Mouse (Mus musculus) cerebellum, postnatal 4 days (tissue): ENCODE measurements at regions not wholly inside any gene's neighbourhood (a gene's known extent, or its start where the extent isn't known, plus 50 kb on each side); places are given as distances from the start of the nearest gene placed in this dataset.

ENCODE experiments used
- DNase-seq, 2 experiments: peaks; one replicate each; pipeline ENCODE4 v3.0.0; 2022; ENCODE audit warnings: low spot score in 2 of 2, mixed read lengths in 1 of 2

DNA sequence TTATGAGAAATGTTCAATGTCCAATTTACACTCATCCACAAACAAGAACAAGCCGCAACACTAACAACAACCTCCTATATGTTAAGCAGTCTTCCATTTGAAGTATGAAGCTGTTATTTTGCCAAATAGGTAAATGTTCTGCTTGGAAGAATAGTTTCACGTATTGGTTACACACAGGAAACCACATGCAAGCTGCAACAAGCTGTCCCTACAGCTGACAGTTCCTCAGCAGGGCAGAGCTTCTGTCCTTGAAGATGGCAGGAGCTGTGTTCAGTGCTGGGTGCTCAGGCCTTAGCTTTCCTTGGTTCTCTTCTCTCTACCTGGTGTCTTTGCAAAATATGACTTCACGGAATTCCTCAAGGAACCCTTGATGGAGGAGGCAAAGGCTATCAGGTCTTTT is 294.1 kb upstream of the Rnaseh2b start:
- DNase-seq, result no peak

GRCm38 (mm10) chr14:62001481-62001949 is 290.9 kb upstream of the Rnaseh2b start:
- DNase-seq, result no peak

DNA sequence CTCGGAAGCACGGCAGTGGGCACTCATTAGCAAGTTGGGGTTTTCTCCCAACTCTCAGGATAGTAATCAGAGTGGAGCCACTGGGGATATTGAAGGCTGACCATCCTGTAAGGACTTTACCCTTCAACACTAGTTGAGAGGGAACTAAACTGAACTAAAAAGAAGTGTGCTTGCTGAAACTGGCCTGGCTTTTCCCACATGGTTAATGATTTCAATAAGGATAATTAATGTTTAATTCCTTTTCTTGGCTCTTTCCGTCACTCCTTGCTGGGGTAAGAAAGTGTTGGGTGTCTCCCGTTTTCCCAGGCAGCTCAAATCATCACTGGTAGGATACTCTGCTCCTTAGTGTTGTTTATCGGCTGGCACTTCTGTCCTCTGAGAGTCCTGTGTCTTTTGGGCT is 290.3 kb upstream of the Rnaseh2b start:
- DNase-seq, result no peak

- DNase-seq, result peak in 1 of 2 experiments; percentile 39
Measured at GRCm38 (mm10) chr14:62003013-62003781, 289.2 kb upstream of the Rnaseh2b start.

DNA sequence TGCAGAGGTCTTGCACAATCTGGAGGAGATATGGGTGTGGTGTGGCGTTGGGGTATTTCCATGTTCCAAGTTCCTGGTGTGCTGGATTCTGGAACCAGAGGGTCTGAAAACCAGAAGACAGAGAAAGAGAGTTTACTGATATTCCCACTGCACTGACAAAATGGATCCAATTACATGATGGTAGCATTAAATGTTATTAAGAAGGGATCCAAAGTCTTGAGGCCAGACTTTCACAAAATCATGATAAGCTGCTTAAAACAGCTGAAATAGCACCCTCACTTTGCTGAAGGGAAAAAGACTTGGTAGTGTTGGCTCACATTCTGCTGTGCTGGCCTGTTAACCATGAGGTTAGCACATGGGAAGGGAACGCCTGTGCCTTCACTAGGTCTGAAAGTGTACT is 288.6 kb upstream of the Rnaseh2b start:
- no peak for DNase-seq

GRCm38 (mm10) chr14:62008707-62009106 is 283.7 kb upstream of the Rnaseh2b start:
- no peak for DNase-seq

DNA sequence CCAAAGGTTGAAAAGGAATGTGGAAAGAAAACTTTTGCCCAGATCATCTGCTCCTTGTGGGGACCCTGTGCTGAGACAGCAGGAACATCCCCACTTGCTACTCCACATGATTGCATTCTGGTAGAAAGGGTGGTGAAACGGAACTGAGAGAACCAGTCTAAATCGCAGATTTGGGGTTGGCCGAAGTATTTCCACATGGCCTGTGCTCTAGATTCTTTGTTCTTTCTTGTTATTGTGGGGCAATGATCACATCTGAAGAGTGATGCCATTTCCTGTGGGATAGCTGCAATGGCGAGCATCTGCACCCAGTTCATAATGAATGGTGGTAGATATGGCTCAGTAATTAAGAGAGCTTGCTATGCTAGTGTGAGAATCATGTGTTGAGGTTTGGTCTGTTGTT is 273.6 kb upstream of the Rnaseh2b start:
- no peak for DNase-seq

DNA sequence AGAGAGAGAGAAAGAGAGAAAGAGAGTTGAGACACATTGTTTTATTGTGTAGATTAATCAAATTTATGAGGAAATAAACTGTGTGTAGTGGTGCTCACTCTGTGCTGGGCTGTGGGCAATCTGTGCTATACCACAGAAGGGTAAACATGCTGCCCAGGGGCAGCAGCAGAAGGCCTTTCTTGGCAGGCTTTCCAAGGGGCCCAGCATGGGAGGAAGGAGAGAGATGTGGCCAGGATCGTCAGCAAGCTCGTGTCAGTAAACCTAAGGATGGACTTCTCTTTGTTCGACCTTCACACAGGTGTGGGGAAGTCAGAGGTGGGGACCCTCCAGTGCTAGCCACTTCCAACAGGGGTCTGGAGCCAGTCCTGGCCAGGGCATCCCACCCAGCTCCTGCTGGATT is 271.4 kb upstream of the Rnaseh2b start:
- peak in 1 of 2 experiments; percentile 26 for DNase-seq

DNA sequence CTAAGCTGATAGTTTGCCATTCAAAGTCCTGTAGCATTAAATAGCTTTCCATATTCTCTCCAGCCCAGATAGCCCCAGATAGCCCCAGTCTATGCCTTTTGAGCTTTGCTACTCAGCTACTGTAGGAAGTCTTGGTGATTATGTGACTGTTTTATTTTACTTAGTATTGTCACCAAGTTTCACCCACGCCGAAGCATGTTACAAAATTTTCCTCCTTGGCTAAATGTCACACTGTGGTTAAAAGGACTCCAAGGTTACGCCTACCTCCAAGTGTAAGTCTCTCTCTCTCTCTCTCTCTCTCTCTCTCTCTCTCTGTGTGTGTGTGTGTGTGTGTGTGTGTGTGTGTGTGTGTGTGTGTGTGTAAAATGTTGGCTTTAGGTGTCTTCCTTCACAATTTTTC is 270.2 kb upstream of the Rnaseh2b start:
- DNase-seq, result no peak

DNA sequence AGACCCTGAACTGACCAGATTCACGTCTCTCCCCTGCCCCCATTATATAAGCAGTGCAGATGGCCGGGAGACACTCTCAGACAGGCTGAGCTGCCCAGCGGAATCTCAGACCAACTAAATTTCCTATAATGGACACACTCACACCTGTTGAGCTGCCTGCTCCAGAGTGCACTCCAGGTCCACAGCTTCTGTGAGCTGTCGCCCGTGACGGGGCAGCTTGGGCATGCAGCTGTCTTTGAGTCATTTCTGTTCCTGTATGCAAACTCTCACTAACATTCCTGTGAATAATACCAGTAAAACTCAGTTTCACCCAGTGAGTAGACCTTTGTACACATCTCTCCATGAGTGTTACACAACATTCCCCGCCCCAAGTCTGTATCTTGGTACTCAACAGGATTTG is 269.4 kb upstream of the Rnaseh2b start:
- no peak for DNase-seq

GRCm38 (mm10) chr14:62027751-62028279 is 264.6 kb upstream of the Rnaseh2b start:
- DNase-seq, result no peak

DNA sequence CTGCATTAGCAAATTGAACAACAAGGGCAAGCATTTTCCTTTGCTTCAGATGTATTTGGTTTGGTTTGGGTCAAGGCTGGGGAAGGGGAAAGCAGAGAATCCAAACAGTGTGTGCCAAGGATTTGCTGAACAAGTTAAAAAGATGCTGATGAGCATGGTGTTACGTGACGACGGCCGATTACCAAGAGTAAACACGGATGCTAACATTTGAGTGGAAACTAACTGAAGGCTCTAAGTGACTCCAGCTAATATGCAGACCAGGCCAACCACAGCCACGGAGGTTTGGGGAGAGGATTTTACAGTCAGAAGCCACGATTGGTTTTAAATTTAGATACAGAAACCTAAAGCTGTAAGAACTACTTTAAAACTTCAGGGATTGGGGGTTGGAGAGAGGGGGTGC is 262.3 kb upstream of the Rnaseh2b start:
- DNase-seq, result no peak

DNA sequence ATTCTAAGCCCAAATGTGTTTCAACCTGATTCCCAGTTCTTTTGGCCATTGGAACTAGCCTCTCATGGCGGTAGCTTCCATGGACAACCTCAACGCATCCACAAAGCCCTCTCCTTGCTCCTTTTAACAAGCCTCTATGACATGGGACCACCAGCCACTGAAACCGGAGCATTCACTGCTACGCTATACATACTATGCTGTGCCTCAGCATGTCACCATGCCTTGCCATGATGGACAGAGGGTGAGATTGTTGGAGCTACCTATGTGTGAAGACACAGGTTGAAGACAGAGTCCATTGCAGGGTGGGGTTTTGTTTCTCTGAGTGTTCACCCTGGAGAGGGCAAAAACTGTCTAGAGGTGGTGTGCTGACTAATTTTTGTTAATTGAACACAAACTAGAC is 258.7 kb upstream of the Rnaseh2b start:
- no peak for DNase-seq

DNA sequence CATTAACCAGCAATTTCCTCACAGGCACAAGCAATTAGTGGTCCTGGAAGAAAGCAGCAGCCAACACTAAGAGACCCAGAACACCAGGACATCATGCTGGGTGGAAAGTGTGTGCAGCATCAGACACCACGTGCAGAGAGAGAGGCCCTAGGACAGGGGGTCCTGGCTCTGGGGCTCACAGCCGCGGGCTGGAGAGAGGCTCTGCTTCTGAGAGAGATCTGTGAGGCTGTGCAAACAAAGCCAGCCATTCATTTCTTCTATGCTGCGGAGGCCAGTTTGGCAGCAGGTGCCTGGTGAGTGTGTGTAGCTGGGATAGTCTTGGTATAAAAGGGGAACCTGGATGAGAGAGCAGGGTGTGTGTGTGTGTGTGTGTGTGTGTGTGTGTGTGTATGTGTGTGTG is 257.7 kb upstream of the Rnaseh2b start:
- no peak for DNase-seq

- no peak for DNase-seq
Measured at GRCm38 (mm10) chr14:62035416-62035815, 257.0 kb upstream of the Rnaseh2b start.

- no peak for DNase-seq
Measured at GRCm38 (mm10) chr14:62037514-62037913, 254.9 kb upstream of the Rnaseh2b start.

DNA sequence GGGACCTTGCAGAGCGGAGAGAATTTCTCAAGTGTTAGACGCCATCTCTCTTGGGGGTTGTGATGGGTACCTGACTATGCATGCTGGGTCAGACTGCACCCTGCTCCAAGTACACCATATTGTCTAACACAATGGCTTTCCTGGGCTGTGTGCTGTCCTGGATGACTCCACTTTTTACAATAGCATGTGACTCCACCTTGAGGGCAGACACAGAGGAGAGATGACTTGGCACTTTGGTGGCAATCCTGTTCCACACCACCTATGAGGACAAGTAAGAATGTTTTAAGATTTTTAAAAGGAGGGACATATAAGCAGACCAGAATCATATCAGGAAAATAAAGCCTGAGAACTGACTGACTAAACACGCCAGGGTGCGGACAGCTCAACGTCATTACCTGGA is 254.5 kb upstream of the Rnaseh2b start:
- no peak for DNase-seq

DNA sequence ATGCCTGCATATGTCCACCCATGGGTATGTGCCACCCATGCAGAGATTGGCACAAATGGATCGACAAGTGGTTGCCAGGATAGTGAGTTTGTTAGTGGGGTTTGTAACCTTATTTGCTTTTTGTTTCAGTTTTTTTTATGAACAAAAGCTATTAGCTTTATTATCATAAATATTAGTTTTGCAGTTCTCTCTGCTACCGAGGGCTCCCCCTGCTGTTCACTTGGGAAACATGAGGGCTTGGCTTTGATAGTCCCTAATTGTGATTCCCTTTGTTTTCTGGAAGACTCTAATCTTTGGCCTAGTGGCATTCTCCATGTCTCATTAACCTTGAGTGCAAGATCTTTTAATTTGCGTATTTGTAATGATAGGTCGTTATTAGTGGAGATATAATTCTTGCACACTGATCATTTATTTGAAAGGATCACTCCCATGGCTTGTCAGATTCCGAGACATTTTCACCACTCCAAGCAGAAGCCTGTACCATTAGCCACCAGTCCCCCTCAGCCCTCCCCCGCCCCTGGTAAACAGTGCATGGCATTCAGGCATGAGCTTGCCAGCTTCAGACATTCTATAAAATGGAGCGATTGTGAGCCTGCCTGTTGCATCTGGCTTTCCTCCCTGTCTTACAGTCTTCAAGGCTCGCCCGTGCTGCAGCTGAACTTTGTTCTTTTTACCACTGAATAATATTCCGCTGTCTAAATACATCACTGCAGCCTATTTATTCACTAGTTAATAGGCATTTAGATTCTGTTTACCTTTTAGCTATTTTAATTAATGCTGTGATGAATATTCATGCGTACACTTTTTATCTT is 249.9 kb upstream of the Rnaseh2b start:
- DNase-seq, result peak; percentile 61 to 69

GRCm38 (mm10) chr14:62043117-62043422 is 249.3 kb upstream of the Rnaseh2b start:
- DNase-seq, result no peak

- DNase-seq, result no peak
Measured at GRCm38 (mm10) chr14:62050941-62051340, 241.4 kb upstream of the Rnaseh2b start.

- DNase-seq, result no peak
Measured at GRCm38 (mm10) chr14:62051923-62052322, 240.5 kb upstream of the Rnaseh2b start.

DNA sequence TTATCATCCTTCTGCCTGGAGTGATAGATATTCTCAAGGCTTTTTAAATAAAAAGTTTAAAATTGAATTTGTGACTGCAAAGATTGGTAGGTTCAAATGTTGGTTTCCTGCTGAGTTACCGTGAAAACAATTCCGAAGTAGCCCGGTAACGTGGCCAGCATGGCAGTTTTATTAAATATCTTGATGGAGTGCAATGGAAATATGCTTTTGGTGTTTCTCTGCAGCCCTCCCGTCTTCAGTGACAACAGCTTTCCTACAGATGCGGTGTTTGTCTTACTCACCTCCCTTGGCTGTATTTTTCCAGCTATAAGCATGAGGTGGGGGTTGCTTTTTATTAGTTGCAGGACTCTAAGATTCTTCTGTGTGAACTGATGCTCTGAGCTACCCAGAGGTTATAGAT is 239.4 kb upstream of the Rnaseh2b start:
- DNase-seq, result no peak

DNA sequence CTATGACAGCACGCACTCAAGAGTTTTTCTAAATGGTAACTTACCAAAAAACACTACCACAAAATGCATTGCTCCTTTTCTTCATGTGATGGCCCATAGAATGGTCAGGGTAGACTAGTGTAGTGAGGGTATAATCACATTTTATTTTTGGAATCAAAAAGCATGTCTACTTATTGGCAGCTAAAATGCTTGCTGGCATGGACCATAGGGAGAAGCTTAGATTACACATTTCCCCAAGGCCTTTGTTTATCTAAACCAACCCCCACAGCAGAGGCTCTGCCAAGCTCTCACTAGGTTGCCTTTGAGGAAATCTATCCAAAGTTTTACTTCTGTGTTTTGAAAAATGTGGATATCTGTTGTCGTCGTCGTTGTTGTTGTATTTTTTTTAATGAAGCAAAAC is 235.3 kb upstream of the Rnaseh2b start:
- no peak for DNase-seq
